Comparison of ENCODE assay signal across 16 mouse cellular contexts in genomic region chr15:67551911-67552310, GRCm38 (mm10).
"Had no signal": no experiment of that assay in that cellular context is flagged by ENCODE, and none has a peak within 500 bp of the region (broad histone marks: within the 10 kb centered on the region; RNA-seq: fewer than 3 reads in every experiment).

No protein-coding gene starts in this region.

- H3K4me3 ChIP-seq: neural tube, embryonic 13.5 days; neural tube, embryonic 15.5 days; stomach, embryonic 15.5 days had no signal

- H3K36me3 ChIP-seq: neural tube, embryonic 13.5 days; neural tube, embryonic 15.5 days; stomach, embryonic 15.5 days had no signal

- H3K27me3 ChIP-seq: neural tube, embryonic 13.5 days; neural tube, embryonic 15.5 days; stomach, embryonic 15.5 days had no signal

- H3K9ac ChIP-seq: neural tube, embryonic 13.5 days; neural tube, embryonic 15.5 days; stomach, embryonic 15.5 days had no signal

- H3K4me1 ChIP-seq: stomach, embryonic 15.5 days had no signal

- H3K27ac ChIP-seq: neural tube, embryonic 13.5 days; neural tube, embryonic 15.5 days; stomach, embryonic 15.5 days; stomach, postnatal 0 days had no signal

- DNase-seq: retina, postnatal 1 day; right cerebral cortex, adult 18-20 months; right cerebral cortex, postnatal 14 days; right cerebral cortex, postnatal 25 days; right cerebral cortex, postnatal 4 days; spleen, adult 18-20 months; thymus, adult 18-20 months; thymus, adult 2 months; thymus, postnatal 14 days; thymus, postnatal 25 days; thymus, postnatal 36 days; thymus, postnatal 4 days had no signal
